Mouse (Mus musculus) MEL (cell line): ENCODE results near the gene Ppp4r2. TPM values are rescaled to one million over a fixed set of nuclear protein-coding genes. Genes with fewer than 3 reads are reported as not detected.
A peak's percentile ranks its signal among the peaks of the same experiment; 100 is the strongest.
"Not testable (repeated sequence)": the region's sequence is repeated elsewhere in the genome, so short reads cannot be mapped to it uniquely, and the experiment has no call there.

Experiments
- DNase-seq: peaks from one replicate; pipeline ENCODE4 v3.0.0; 2011; ENCODE audit warnings: low read depth, low spot score
- H3K27ac ChIP-seq: 2 replicates; pipeline ENCODE4 v1.5.1; 2012; ENCODE audit warnings: low read depth, mild to moderate bottlenecking, control low read depth, low read length, moderate library complexity; ENCODE audit not compliant: control insufficient read depth
- H3K27me3 ChIP-seq, 2 experiments: fragments of 150-350 bp in 1 of 2; sonication (generic) in 1 of 2; 2 replicates each; pipeline ENCODE4 v1.6.1; 2012; ENCODE audit warnings: low read length in 2 of 2, mild to moderate bottlenecking in 2 of 2, improper control_type of control experiment in 1 of 2, moderate library complexity in 1 of 2; ENCODE audit not compliant: insufficient read depth in 2 of 2, control insufficient read depth in 1 of 2
- H3K36me3 ChIP-seq, 2 experiments: 2 replicates each; pipeline ENCODE4 v1.6.1; 2012 to 2014; ENCODE audit warnings: low read length in 2 of 2, improper control_type of control experiment in 1 of 2, inconsistent platforms in 1 of 2, mild to moderate bottlenecking in 1 of 2; ENCODE audit not compliant: insufficient read depth in 2 of 2, control insufficient read depth in 1 of 2
- H3K4me1 ChIP-seq, 2 experiments: fragments of 150-350 bp in 1 of 2; sonication (generic) in 1 of 2; 2 replicates each; pipeline ENCODE4 v1.6.1; 2012; ENCODE audit warnings: low read length in 2 of 2, improper control_type of control experiment in 1 of 2, mild to moderate bottlenecking in 1 of 2; ENCODE audit not compliant: insufficient read depth in 2 of 2, control insufficient read depth in 1 of 2
- H3K4me3 ChIP-seq, 2 experiments: fragments of 150-350 bp in 1 of 2; sonication (generic) in 1 of 2; 2 replicates each; pipeline ENCODE4 v1.5.1; 2012; ENCODE audit warnings: low read depth in 2 of 2, low read length in 2 of 2, mild to moderate bottlenecking in 2 of 2, moderate library complexity in 2 of 2, control low read depth in 1 of 2, improper control_type of control experiment in 1 of 2; ENCODE audit not compliant: control insufficient read depth in 1 of 2, insufficient read depth in 1 of 2
- H3K79me2 ChIP-seq: 2 replicates; pipeline ENCODE4 v1.6.1; 2012; ENCODE audit warnings: mild to moderate bottlenecking, low read length, moderate library complexity; ENCODE audit not compliant: control insufficient read depth, poor library complexity, insufficient read depth
- H3K9ac ChIP-seq: 2 replicates; pipeline ENCODE4 v1.6.1; 2012; ENCODE audit warnings: low read depth, mild to moderate bottlenecking, control low read depth, low read length, moderate library complexity; ENCODE audit not compliant: control insufficient read depth, poor library complexity, severe bottlenecking
- H3K9me3 ChIP-seq: fragments of 150-350 bp; sonication (generic); replicated peaks from 2 replicates; pipeline ENCODE4 v1.6.1; 2012; ENCODE audit warnings: mild to moderate bottlenecking, low read length, improper control_type of control experiment, moderate library complexity; ENCODE audit not compliant: insufficient read depth
- CTCF ChIP-seq, 3 experiments: IDR thresholded peaks in 2 of 3; conservative IDR thresholded peaks in 1 of 3; 2 replicates each; pipeline ENCODE4 v1.5.1; 2011 to 2012; ENCODE audit warnings: low read length in 3 of 3, low read depth in 2 of 3, mild to moderate bottlenecking in 2 of 3, improper control_type of control experiment in 1 of 3, inconsistent platforms in 1 of 3, mixed read lengths in 1 of 3, moderate library complexity in 1 of 3; ENCODE audit not compliant: control insufficient read depth in 1 of 3, insufficient read depth in 1 of 3, poor library complexity in 1 of 3, severe bottlenecking in 1 of 3
- E2F4 ChIP-seq: IDR thresholded peaks from 2 replicates; pipeline ENCODE4 v1.6.1; 2011; ENCODE audit warnings: low read depth, low read length, improper control_type of control experiment, borderline replicate concordance
- ELF1 ChIP-seq: IDR thresholded peaks from 2 replicates; pipeline ENCODE4 v1.6.1; 2014; ENCODE audit warnings: low read depth, mild to moderate bottlenecking, inconsistent platforms, low read length, improper control_type of control experiment, moderate library complexity
- EP300 ChIP-seq, 2 experiments: IDR thresholded peaks; 2 replicates each; pipeline ENCODE4 v1.6.1; 2011; ENCODE audit warnings: improper control_type of control experiment in 2 of 2, low read length in 2 of 2, low read depth in 1 of 2, mild to moderate bottlenecking in 1 of 2
- ETS1 ChIP-seq: IDR thresholded peaks from 2 replicates; pipeline ENCODE4 v1.6.1; 2012; ENCODE audit warnings: low read depth, mild to moderate bottlenecking, inconsistent platforms, low read length, improper control_type of control experiment, moderate library complexity
- HCFC1 ChIP-seq: IDR thresholded peaks from 2 replicates; pipeline ENCODE4 v1.6.1; 2012; ENCODE audit warnings: low read depth, mild to moderate bottlenecking, inconsistent platforms, low read length, improper control_type of control experiment, moderate library complexity
- MAFK ChIP-seq: IDR thresholded peaks from 2 replicates; pipeline ENCODE4 v1.6.1; 2011; ENCODE audit warnings: low read depth, mild to moderate bottlenecking, low read length, improper control_type of control experiment, borderline replicate concordance
- MAZ ChIP-seq: IDR thresholded peaks from 2 replicates; pipeline ENCODE4 v1.6.1; 2012; ENCODE audit warnings: low read depth, mild to moderate bottlenecking, inconsistent platforms, low read length, improper control_type of control experiment
- MYC ChIP-seq: IDR thresholded peaks from 2 replicates; pipeline ENCODE4 v1.6.1; 2011; ENCODE audit warnings: low read depth, mild to moderate bottlenecking, low read length, improper control_type of control experiment, moderate library complexity
- NELFE ChIP-seq: IDR thresholded peaks from 2 replicates; pipeline ENCODE4 v1.6.1; 2011; ENCODE audit warnings: low read depth, low read length, improper control_type of control experiment
- POLR2AphosphoS2 ChIP-seq: IDR thresholded peaks from 2 replicates; pipeline ENCODE4 v1.6.1; 2011; ENCODE audit warnings: low read length, improper control_type of control experiment
- POLR2AphosphoS5 ChIP-seq: IDR thresholded peaks from 2 replicates; pipeline ENCODE4 v1.6.1; 2012; ENCODE audit warnings: low read depth, borderline replicate concordance, mild to moderate bottlenecking, inconsistent platforms, low read length, moderate library complexity, mixed read lengths
- RAD21 ChIP-seq: IDR thresholded peaks from 2 replicates; pipeline ENCODE4 v1.6.1; 2011; ENCODE audit warnings: mild to moderate bottlenecking, low read depth, low read length, improper control_type of control experiment
- RCOR1 ChIP-seq: IDR thresholded peaks from 2 replicates; pipeline ENCODE4 v1.6.1; 2012; ENCODE audit warnings: low read depth, mild to moderate bottlenecking, inconsistent platforms, low read length, improper control_type of control experiment
- TCF12 ChIP-seq: IDR thresholded peaks from 2 replicates; pipeline ENCODE4 v1.6.1; 2014; ENCODE audit warnings: low read depth, mild to moderate bottlenecking, inconsistent platforms, low read length, improper control_type of control experiment, moderate library complexity
- UBTF ChIP-seq: IDR thresholded peaks from 2 replicates; pipeline ENCODE4 v1.6.1; 2012; ENCODE audit warnings: low read depth, mild to moderate bottlenecking, inconsistent platforms, low read length, improper control_type of control experiment, moderate library complexity, borderline replicate concordance; ENCODE audit not compliant: insufficient read depth
- ZC3H11A ChIP-seq: IDR thresholded peaks from 2 replicates; pipeline ENCODE4 v1.6.1; 2012; ENCODE audit warnings: low read depth, mild to moderate bottlenecking, inconsistent platforms, low read length, improper control_type of control experiment
- ZMIZ1 ChIP-seq: IDR thresholded peaks from 2 replicates; pipeline ENCODE4 v1.6.1; 2012; ENCODE audit warnings: low read depth, mild to moderate bottlenecking, inconsistent platforms, low read length, improper control_type of control experiment, moderate library complexity
- polyA plus RNA-seq, 2 experiments: library from polyadenylated mRNA; stranded (reverse) in 1 of 2; unstranded in 1 of 2; fragments of >175 nt in 1 of 2; fragments of >200 nt in 1 of 2; gene quantifications; 2 replicates each; pipeline versions ENCODE4 v1.2.1 to v1.2.4; 2012; ENCODE audit warnings: low replicate concordance in 2 of 2, low read depth in 1 of 2; ENCODE audit not compliant: insufficient read length in 2 of 2, insufficient read depth in 1 of 2, missing spikeins in 1 of 2
- total RNA-seq: library from RNA; depleted of rRNA; stranded (reverse); fragments of 300-350 nt; gene quantifications from 2 replicates; pipeline ENCODE4 v1.2.3, GENCODE M21; 2012

The Ppp4r2 gene
- total and polyA plus RNA-seq, 3 experiments: 57.1 to 61.4 TPM; not detected in 1

- TF ChIP-seq RCOR1 (0 out of 2 replicates have a peak, but pooled peaks have one; percentile 7), UBTF (no peak), EP300 (IDR thresholded peaks at IDR 0.05; ENCODE audit: low read depth in 1 of 2, low read length in 2 of 2) (peak; percentile 24 to 32; a peak in 1 of 4 replicates), RAD21 (no peak), NELFE (no peak), POLR2AphosphoS5 (no peak), ZMIZ1 (no peak), ETS1 (0 out of 2 replicates have a peak, but pooled peaks have one; percentile 14), HCFC1 (no peak), ZC3H11A (no peak), MAZ (no peak), E2F4 (no peak)
- TF ChIP-seq, all 39 proteins: peak for 7
These were observed 17.7 kb downstream of the Ppp4r2 start (continued) for GRCm38 (mm10) chr6:100851083-100851482.

GRCm38 (mm10) chr6:100865321-100865720 is 31.9 kb downstream of the Ppp4r2 start:
- Histone ChIP-seq H3K4me1 (no peaks in the 10 kb centered on the region), H3K9me3 (no peaks in the 10 kb centered on the region), H3K36me3 (peaks cover 0 to 22% of the 10 kb centered on the region in 2 experiments; a peak in 2 of 4 replicates), H3K27me3 (no peaks in the 10 kb centered on the region), H3K9ac (no peak overlapping the region), H3K27ac (no peak overlapping the region), H3K4me3 (no peak overlapping the region), H3K79me2 (no peaks in the 10 kb centered on the region)
- TF ChIP-seq NELFE (no peak), ZMIZ1 (no peak), ELF1 (no peak), UBTF (no peak), ZC3H11A (no peak), RAD21 (no peak), EP300 (IDR thresholded peaks at IDR 0.05; ENCODE audit: low read depth in 1 of 2, low read length in 2 of 2) (no peak), TCF12 (no peak), MYC (no peak), MAFK (no peak), CTCF (IDR thresholded peaks at IDR 0.05 in 2 of 3, conservative IDR thresholded peaks at IDR 0.05 in 1 of 3; ENCODE audit: control insufficient read depth in 1 of 3, insufficient read depth in 1 of 3, low read depth in 2 of 3, low read length in 3 of 3, poor library complexity in 1 of 3, severe bottlenecking in 1 of 3) (no peak), POLR2AphosphoS2 (no peak), ETS1 (no peak)
- DNase-seq: no peak

DNA sequence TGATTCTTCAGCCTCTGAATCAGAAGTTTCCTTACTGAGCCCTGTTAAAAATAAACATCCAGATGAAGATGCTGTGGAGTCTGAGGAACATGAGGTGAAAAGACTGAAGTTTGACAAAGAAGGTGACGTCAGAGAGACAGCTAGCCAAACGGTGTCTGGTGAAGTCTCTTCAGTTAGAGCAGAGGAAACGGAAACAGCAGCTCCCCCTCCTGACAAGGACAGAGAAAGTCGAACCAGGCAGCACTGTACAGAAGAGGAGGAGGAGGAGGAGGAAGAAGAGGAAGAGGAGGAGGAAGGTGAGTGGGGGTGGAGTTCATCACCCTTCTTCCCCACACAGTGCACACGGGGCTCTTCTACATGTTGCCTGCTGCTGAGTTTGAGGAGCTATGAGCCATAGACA is 32.4 kb downstream of the Ppp4r2 start:
- peaks cover 0 to 19% of the 10 kb centered on the region in 2 experiments; a peak in 2 of 4 replicates for H3K36me3 ChIP-seq
- not testable (repeated sequence) for H3K9ac ChIP-seq, H3K4me3 ChIP-seq, DNase-seq, H3K79me2 ChIP-seq, H3K4me1 ChIP-seq, H3K27ac ChIP-seq, H3K27me3 ChIP-seq, H3K9me3 ChIP-seq

DNA sequence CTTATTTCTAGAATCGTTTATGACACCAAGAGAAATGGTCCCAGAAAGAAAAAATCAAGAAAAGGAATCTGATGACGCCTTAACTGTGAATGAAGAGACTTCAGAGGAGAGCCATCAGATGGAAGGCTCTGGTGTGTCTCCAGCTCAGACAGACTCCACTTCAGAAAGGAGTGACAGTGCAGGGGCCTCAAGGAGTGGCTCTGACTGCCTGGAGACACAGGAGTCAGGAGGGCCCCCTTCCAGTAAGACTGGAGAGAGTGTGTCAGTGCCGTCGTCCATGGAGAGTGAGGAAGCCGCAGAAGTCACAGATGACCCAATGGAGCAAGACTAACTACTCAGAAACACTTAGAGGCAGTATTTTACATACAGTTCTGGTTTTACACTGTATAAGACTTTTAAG is 32.8 kb downstream of the Ppp4r2 start:
- H3K27me3 ChIP-seq, H3K9ac ChIP-seq, H3K9me3 ChIP-seq, H3K4me3 ChIP-seq, H3K79me2 ChIP-seq, H3K4me1 ChIP-seq, H3K27ac ChIP-seq, DNase-seq: not testable (repeated sequence)
- H3K36me3 ChIP-seq: peaks cover 0 to 16% of the 10 kb centered on the region in 2 experiments; a peak in 2 of 4 replicates
